Mouse (Mus musculus) liver, embryonic 15.5 days (tissue): Measurements from ENCODE around the gene Vopp1. TPM values are rescaled to one million over a fixed set of nuclear protein-coding genes. Genes with fewer than 3 reads are reported as not detected.
A peak's percentile ranks its signal among the peaks of the same experiment; 100 is the strongest.
"Not testable (repeated sequence)": the region's sequence is repeated elsewhere in the genome, so short reads cannot be mapped to it uniquely, and the experiment has no call there.

ENCODE experiments used
- ATAC-seq: fragments of 200-750 bp; cut with Nextera tagmentation; 2 replicates; pipeline ENCODE4 v1.8.0; 2017; ENCODE audit warnings: moderate number of reproducible peaks, mild to moderate bottlenecking, moderate library complexity; ENCODE audit not compliant: insufficient read depth
- H3K27ac ChIP-seq: fragments of 300-500 bp; sonication (generic); replicated peaks from 2 replicates; pipeline ENCODE4 v1.5.1; 2015; ENCODE audit warnings: mild to moderate bottlenecking, inconsistent platforms
- H3K27me3 ChIP-seq: fragments of 300-500 bp; sonication (generic); 2 replicates; pipeline ENCODE4 v1.6.1; 2015; ENCODE audit warnings: mild to moderate bottlenecking, inconsistent platforms
- H3K36me3 ChIP-seq: fragments of 300-500 bp; sonication (generic); replicated peaks from 2 replicates; pipeline ENCODE4 v1.6.1; 2015; ENCODE audit warnings: moderate library complexity, mild to moderate bottlenecking, inconsistent platforms
- H3K4me1 ChIP-seq: fragments of 300-500 bp; sonication (generic); replicated peaks from 2 replicates; pipeline ENCODE4 v1.6.1; 2015; ENCODE audit warnings: inconsistent platforms
- H3K4me2 ChIP-seq: fragments of 300-500 bp; sonication (generic); 2 replicates; pipeline ENCODE4 v1.6.1; 2015; ENCODE audit warnings: moderate library complexity, mild to moderate bottlenecking, inconsistent platforms
- H3K4me3 ChIP-seq: fragments of 300-500 bp; sonication (generic); replicated peaks from 2 replicates; pipeline ENCODE4 v1.5.1; 2015; ENCODE audit warnings: mild to moderate bottlenecking, inconsistent platforms
- H3K9ac ChIP-seq: fragments of 300-500 bp; sonication (generic); 2 replicates; pipeline ENCODE4 v1.6.1; 2015; ENCODE audit warnings: moderate library complexity, mild to moderate bottlenecking, inconsistent platforms
- H3K9me3 ChIP-seq: fragments of 300-500 bp; sonication (generic); replicated peaks from 2 replicates; pipeline ENCODE4 v1.6.1; 2016; ENCODE audit warnings: inconsistent platforms
- whole genome bisulfite sequencing: fragments of 180-500 bp; shearing (Covaris S2); methylation state at CpG from one replicate; pipeline ENCODE4 v1.1.7; 2015; ENCODE audit warnings: mixed read lengths; ENCODE audit not compliant: insufficient replicate concordance; 5-methylcytosine and 5-hydroxymethylcytosine counted together
- polyA plus RNA-seq: library from polyadenylated mRNA; unstranded; fragments of >200 nt; fragmentation: Nextera tagmentation; extraction: Ambion mirVana; gene quantifications from 2 replicates; pipeline ENCODE4 v1.2.1, GENCODE M21; 2015

Vopp1 gene
- 56.8 and 62.9 TPM in 2 replicates for polyA plus RNA-seq

DNA sequence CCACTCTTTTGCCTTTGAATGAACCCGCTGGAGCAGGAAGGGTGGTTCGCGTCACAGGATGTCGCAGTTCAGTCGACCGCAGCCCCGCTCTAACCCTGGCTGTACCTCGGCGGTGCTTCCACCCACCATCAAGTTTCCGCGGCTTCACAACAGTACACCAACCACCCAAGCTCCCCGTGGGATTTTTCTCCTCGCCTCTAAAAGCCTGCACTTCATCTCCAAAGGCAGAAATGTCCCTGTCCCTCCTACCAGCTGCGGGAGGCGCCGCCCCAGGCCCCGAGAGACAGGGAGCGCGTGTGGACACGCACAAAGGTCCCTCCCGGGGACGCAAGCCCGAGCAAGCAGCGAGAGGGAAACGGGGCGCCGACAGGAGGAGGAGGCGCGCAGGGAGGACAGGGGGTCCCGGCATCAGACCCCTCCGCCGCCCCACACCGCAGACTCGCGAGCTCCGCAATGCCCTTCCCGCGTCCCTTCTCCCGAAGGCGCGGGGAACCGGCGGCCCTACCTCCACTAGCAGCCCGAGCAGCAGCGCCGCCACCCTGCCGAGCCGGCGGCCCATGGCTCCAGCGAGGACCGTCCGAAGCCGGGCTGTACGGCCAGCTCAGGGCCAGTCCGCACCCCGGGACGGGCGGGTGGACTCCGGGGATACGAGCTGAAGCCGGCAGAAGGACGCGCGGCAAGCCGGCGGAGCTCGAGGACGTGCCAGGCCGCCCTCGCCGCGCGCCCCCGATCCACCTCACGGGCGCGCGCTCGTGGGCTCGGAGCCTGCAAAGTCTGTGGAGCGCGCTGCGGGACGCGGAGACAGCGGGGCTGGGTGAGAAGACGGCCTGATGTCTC lies at the start of gene Vopp1:
Vopp1 (minus strand) TSS at position 738 of the 837 bp plus-strand sequence.
- WGBS = under 1% methylated on average over 84 of the region's 87 CpGs
- Histone ChIP-seq H3K4me1 (peaks cover 40% of the 10 kb centered on the region), H3K9me3 (no peaks in the 10 kb centered on the region), H3K27me3 (0 out of 2 replicates have a peak, but pooled peaks cover 3% of the 10 kb centered on the region), H3K4me3 (peak within 1 kb of the TSS; percentile 82), H3K4me2 (peak within 1 kb of the TSS; percentile 76), H3K9ac (peak within 1 kb of the TSS; percentile 96), H3K27ac (peak within 1 kb of the TSS; percentile 91), H3K36me3 (peaks cover 5% of the 10 kb centered on the region; the same call in 1 of the 2 replicates)
- peak; percentile 87 for ATAC-seq

- H3K36me3 ChIP-seq = no peaks in the 10 kb centered on the region
- H3K4me2 ChIP-seq = peak overlapping the region; percentile 13; the same call in 1 of the 2 replicates
- 42% methylated on average over 6 of the region's 6 CpGs for WGBS
- H3K9ac ChIP-seq = no peak overlapping the region
- H3K27ac ChIP-seq = no peak overlapping the region
- peaks cover 7% of the 10 kb centered on the region for H3K4me1 ChIP-seq
- ATAC-seq = peak; percentile 74
- no peaks in the 10 kb centered on the region for H3K27me3 ChIP-seq
- H3K4me3 ChIP-seq = no peak overlapping the region
- H3K9me3 ChIP-seq = no peaks in the 10 kb centered on the region
These were observed 34.4 kb upstream of the Vopp1 start for GRCm38 (mm10) chr6:57859043-57860042.

DNA sequence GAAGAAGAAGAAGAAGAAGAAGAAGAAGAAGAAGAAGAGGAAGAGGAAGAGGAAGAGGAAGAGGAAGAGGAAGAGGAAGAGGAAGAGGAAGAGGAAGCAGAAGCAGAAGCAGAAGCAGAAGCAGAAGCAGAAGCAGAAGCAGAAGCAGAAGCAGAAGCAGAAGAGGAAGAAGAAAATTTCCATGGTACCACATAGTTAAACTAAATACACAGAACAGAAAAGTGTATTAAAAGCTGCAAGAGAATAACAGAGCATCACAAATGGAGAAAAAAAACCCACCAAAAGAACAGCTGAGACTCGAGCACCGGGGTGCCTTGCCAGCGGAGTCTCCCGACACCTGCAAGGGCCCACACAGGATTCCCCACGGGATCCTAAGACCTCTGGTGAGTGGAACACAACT lies 26.2 kb upstream of the Vopp1 start:
- H3K4me2 ChIP-seq, ATAC-seq, H3K4me3 ChIP-seq, H3K27me3 ChIP-seq, H3K4me1 ChIP-seq, H3K9me3 ChIP-seq, H3K27ac ChIP-seq, H3K36me3 ChIP-seq, H3K9ac ChIP-seq: not testable (repeated sequence)
- 77% methylated on average over 5 of the region's 5 CpGs for WGBS

GRCm38 (mm10) chr6:57850286-57850685 lies 25.3 kb upstream of the Vopp1 start, which contains the start of gene Vmn1r21:
Vmn1r21 (minus strand) TSS chr6:57850343.
- Histone ChIP-seq H3K9me3 (no peaks in the 10 kb centered on the region), H3K4me3 (no peak within 1 kb of the TSS), H3K9ac (no peak within 1 kb of the TSS), H3K4me2 (no peak within 1 kb of the TSS), H3K36me3 (no peaks in the 10 kb centered on the region), H3K4me1 (no peaks in the 10 kb centered on the region), H3K27ac (no peak within 1 kb of the TSS), H3K27me3 (no peaks in the 10 kb centered on the region)
- no peak for ATAC-seq
- WGBS = 43% methylated on average over 1 of the region's 1 CpGs

- Histone ChIP-seq H3K36me3 (no peaks in the 10 kb centered on the region), H3K9me3 (no peaks in the 10 kb centered on the region), H3K4me3 (no peak overlapping the region), H3K4me2 (no peak overlapping the region), H3K4me1 (no peaks in the 10 kb centered on the region), H3K9ac (no peak overlapping the region), H3K27ac (no peak overlapping the region), H3K27me3 (peaks cover 9% of the 10 kb centered on the region)
- WGBS = 45% methylated on average over 2 of the region's 2 CpGs
- ATAC-seq = no peak
These were observed 14.9 kb upstream of the Vopp1 start for GRCm38 (mm10) chr6:57839693-57840408.

GRCm38 (mm10) chr6:57825259-57825715 lies 328 bp upstream of the Vopp1 start:
- Histone ChIP-seq H3K4me1 (peaks cover 40% of the 10 kb centered on the region), H3K27me3 (0 out of 2 replicates have a peak, but pooled peaks cover 3% of the 10 kb centered on the region), H3K9ac (peak overlapping the region; percentile 96), H3K9me3 (no peaks in the 10 kb centered on the region), H3K4me2 (peak overlapping the region; percentile 76), H3K36me3 (peaks cover 5% of the 10 kb centered on the region; the same call in 1 of the 2 replicates), H3K4me3 (peak overlapping the region; percentile 82), H3K27ac (peak overlapping the region; percentile 91)
- ATAC-seq = peak; percentile 17
- 7% methylated on average over 5 of the region's 5 CpGs for WGBS

GRCm38 (mm10) chr6:57823461-57823860 lies 1.5 kb downstream of the Vopp1 start:
- peaks cover 36% of the 10 kb centered on the region for H3K4me1 ChIP-seq
- H3K4me2 ChIP-seq = peak overlapping the region; percentile 57
- H3K27ac ChIP-seq = peak overlapping the region; percentile 64
- peak overlapping the region; percentile 34 for H3K9ac ChIP-seq
- H3K4me3 ChIP-seq = peak overlapping the region; percentile 82
- ATAC-seq = no peak
- WGBS = 19% methylated on average over 3 of the region's 3 CpGs
- H3K36me3 ChIP-seq = peaks cover 5% of the 10 kb centered on the region; the same call in 1 of the 2 replicates
- H3K9me3 ChIP-seq = no peaks in the 10 kb centered on the region
- H3K27me3 ChIP-seq = 0 out of 2 replicates have a peak, but pooled peaks cover 3% of the 10 kb centered on the region

- peak overlapping the region; percentile 34 for H3K9ac ChIP-seq
- 63% methylated on average over 5 of the region's 5 CpGs for WGBS
- peak overlapping the region; percentile 57 for H3K4me2 ChIP-seq
These were observed 2.1 kb downstream of the Vopp1 start for GRCm38 (mm10) chr6:57822648-57823410.

DNA sequence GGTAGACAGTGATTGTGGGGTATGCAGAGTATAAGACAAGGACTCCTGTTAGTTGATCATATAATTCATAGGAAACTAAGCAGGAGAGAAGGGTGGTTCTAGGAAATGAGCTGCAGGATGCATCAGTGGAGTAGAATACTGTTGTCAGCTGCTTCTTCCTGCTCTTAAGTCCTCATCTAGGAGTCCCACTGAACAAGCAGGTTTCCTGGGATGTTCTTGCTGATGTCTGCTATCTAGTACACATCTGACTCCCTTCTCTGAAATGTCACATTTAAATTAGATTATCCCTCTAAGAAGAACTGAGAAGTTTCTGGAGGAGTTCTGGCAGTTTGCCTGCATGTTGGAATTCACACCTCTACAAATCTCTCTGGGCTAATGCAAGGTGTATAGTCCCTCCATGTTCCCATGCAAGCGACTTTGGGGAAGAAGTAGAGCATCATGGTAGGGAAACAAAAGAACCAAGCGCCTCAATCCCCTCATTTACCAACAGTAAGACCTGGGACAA lies 10.5 kb downstream of the Vopp1 start:
- Histone ChIP-seq H3K4me3 (no peak overlapping the region), H3K9ac (no peak overlapping the region), H3K9me3 (no peaks in the 10 kb centered on the region), H3K27ac (no peak overlapping the region), H3K4me1 (peaks cover 23% of the 10 kb centered on the region; the same call in 1 of the 2 replicates), H3K36me3 (no peaks in the 10 kb centered on the region), H3K27me3 (no peaks in the 10 kb centered on the region), H3K4me2 (no peak overlapping the region)
- no peak for ATAC-seq
- 74% methylated on average over 2 of the region's 2 CpGs for WGBS

More at GRCm38 (mm10) chr6:57822648-57823410, 2.1 kb downstream of the Vopp1 start:
- Histone ChIP-seq H3K4me3 (peak overlapping the region; percentile 82), H3K4me1 (peaks cover 33% of the 10 kb centered on the region), H3K9me3 (no peaks in the 10 kb centered on the region), H3K27ac (peak overlapping the region; percentile 64), H3K36me3 (peaks cover 5% of the 10 kb centered on the region; the same call in 1 of the 2 replicates), H3K27me3 (0 out of 2 replicates have a peak, but pooled peaks cover 3% of the 10 kb centered on the region)
- ATAC-seq = no peak
